Mouse (Mus musculus): ENCODE measurements around the gene Gon7. TPM values are rescaled to one million over a fixed set of nuclear protein-coding genes. Genes with fewer than 3 reads are reported as not detected.

Gon7 gene
- total RNA-seq, 1 experiment from 2014 or later = 21.5 TPM

- ATAC-seq (ENCODE audit: extremely low read depth, insufficient number of reproducible peaks, low FRiP score, poor library complexity, severe bottlenecking) = peak; percentile 92
These were observed 13.7 kb downstream of the Gon7 start, which contains the start of the genes Moap1 and Tmem251 for GRCm38 (mm10) chr12:102743589-102744574. TSS of gene Moap1 (minus strand) at chr12:102743661. TSS of gene Tmem251 (plus strand) at chr12:102743762.

GRCm38 (mm10) chr12:102743036-102743588 lies 14.5 kb downstream of the Gon7 start:
- ATAC-seq (ENCODE audit: extremely low read depth, insufficient number of reproducible peaks, low FRiP score, poor library complexity, severe bottlenecking) = no peak; the same call in 1 of the 2 replicates

GRCm38 (mm10) chr12:102742056-102742455 lies 15.5 kb downstream of the Gon7 start:
- no peak for ATAC-seq (ENCODE audit: extremely low read depth, insufficient number of reproducible peaks, low FRiP score, poor library complexity, severe bottlenecking)

GRCm38 (mm10) chr12:102740285-102740684 lies 17.3 kb downstream of the Gon7 start:
- ATAC-seq (ENCODE audit: extremely low read depth, insufficient number of reproducible peaks, low FRiP score, poor library complexity, severe bottlenecking) = no peak

- no peak for ATAC-seq (ENCODE audit: extremely low read depth, insufficient number of reproducible peaks, low FRiP score, poor library complexity, severe bottlenecking)
These were observed 18.5 kb downstream of the Gon7 start for GRCm38 (mm10) chr12:102739096-102739495.

GRCm38 (mm10) chr12:102733381-102733780 lies 24.2 kb downstream of the Gon7 start:
- ATAC-seq (ENCODE audit: extremely low read depth, insufficient number of reproducible peaks, low FRiP score, poor library complexity, severe bottlenecking) = peak; percentile 82

GRCm38 (mm10) chr12:102730798-102731619 lies 26.6 kb downstream of the Gon7 start:
- no peak for ATAC-seq (ENCODE audit: extremely low read depth, insufficient number of reproducible peaks, low FRiP score, poor library complexity, severe bottlenecking)

- no peak for ATAC-seq (ENCODE audit: extremely low read depth, insufficient number of reproducible peaks, low FRiP score, poor library complexity, severe bottlenecking)
These were observed 27.5 kb downstream of the Gon7 start for GRCm38 (mm10) chr12:102729855-102730797.

GRCm38 (mm10) chr12:102725761-102726175 lies 31.8 kb downstream of the Gon7 start:
- ATAC-seq (ENCODE audit: extremely low read depth, insufficient number of reproducible peaks, low FRiP score, poor library complexity, severe bottlenecking) = no peak

- ATAC-seq (ENCODE audit: extremely low read depth, insufficient number of reproducible peaks, low FRiP score, poor library complexity, severe bottlenecking) = no peak
These were observed 32.5 kb downstream of the Gon7 start for GRCm38 (mm10) chr12:102725146-102725545.

- no peak for ATAC-seq (ENCODE audit: extremely low read depth, insufficient number of reproducible peaks, low FRiP score, poor library complexity, severe bottlenecking)
These were observed 33.7 kb downstream of the Gon7 start for GRCm38 (mm10) chr12:102723861-102724260.

GRCm38 (mm10) chr12:102722966-102723365 lies 34.6 kb downstream of the Gon7 start:
- no peak for ATAC-seq (ENCODE audit: extremely low read depth, insufficient number of reproducible peaks, low FRiP score, poor library complexity, severe bottlenecking)

- no peak for ATAC-seq (ENCODE audit: extremely low read depth, insufficient number of reproducible peaks, low FRiP score, poor library complexity, severe bottlenecking)
These were observed 35.2 kb downstream of the Gon7 start for GRCm38 (mm10) chr12:102722451-102722850.

- peak; percentile 72; the same call in 1 of the 2 replicates for ATAC-seq (ENCODE audit: extremely low read depth, insufficient number of reproducible peaks, low FRiP score, poor library complexity, severe bottlenecking)
These were observed 37.9 kb downstream of the Gon7 start for GRCm38 (mm10) chr12:102719552-102720315.

- no peak for ATAC-seq (ENCODE audit: extremely low read depth, insufficient number of reproducible peaks, low FRiP score, poor library complexity, severe bottlenecking)
These were observed 42.8 kb downstream of the Gon7 start for GRCm38 (mm10) chr12:102714654-102715395.

GRCm38 (mm10) chr12:102714116-102714515 lies 43.5 kb downstream of the Gon7 start:
- ATAC-seq (ENCODE audit: extremely low read depth, insufficient number of reproducible peaks, low FRiP score, poor library complexity, severe bottlenecking) = peak; percentile 70
